Mouse (Mus musculus) forebrain, embryonic 11.5 days (tissue): ENCODE measurements around the gene Gm21616. TPM values are rescaled to one million over a fixed set of nuclear protein-coding genes. Genes with fewer than 3 reads are reported as not detected.
"Not testable (repeated sequence)": the region's sequence is repeated elsewhere in the genome, so short reads cannot be mapped to it uniquely, and the experiment has no call there.

ENCODE experiments used
- ATAC-seq: fragments of 200-750 bp; cut with Nextera tagmentation; replicated peaks from 2 replicates; pipeline ENCODE4 v1.8.0; 2017; ENCODE audit warnings: moderate TSS enrichment; ENCODE audit not compliant: low FRiP score
- DNase-seq: peaks from one replicate; pipeline ENCODE4 v3.0.0-alpha.2; 2017; ENCODE audit warnings: low spot score
- H3K27ac ChIP-seq: fragments of 300-500 bp; sonication (generic); 2 replicates; pipeline ENCODE4 v1.5.1; 2014; ENCODE audit warnings: low read depth, low read length
- H3K27me3 ChIP-seq: fragments of 300-500 bp; sonication (generic); 2 replicates; pipeline ENCODE4 v1.6.1; 2014; ENCODE audit warnings: mild to moderate bottlenecking, low read length, mixed read lengths; ENCODE audit not compliant: control insufficient read depth, insufficient read depth
- H3K36me3 ChIP-seq: fragments of 300-500 bp; sonication (generic); 2 replicates; pipeline ENCODE4 v1.6.1; 2014; ENCODE audit warnings: mild to moderate bottlenecking, low read length, moderate library complexity, mixed read lengths; ENCODE audit not compliant: control insufficient read depth, insufficient read depth
- H3K4me1 ChIP-seq: fragments of 300-500 bp; sonication (generic); replicated peaks from 2 replicates; pipeline ENCODE4 v1.6.1; 2014; ENCODE audit warnings: low read length, mixed read lengths; ENCODE audit not compliant: control insufficient read depth, insufficient read depth
- H3K4me2 ChIP-seq: fragments of 300-500 bp; sonication (generic); 2 replicates; pipeline ENCODE4 v1.6.1; 2014; ENCODE audit warnings: low read depth, mild to moderate bottlenecking, low read length, moderate library complexity, mixed read lengths; ENCODE audit not compliant: severe bottlenecking
- H3K4me3 ChIP-seq: fragments of 300-500 bp; sonication (generic); 2 replicates; pipeline ENCODE4 v1.5.1; 2014; ENCODE audit warnings: low read depth, low read length
- H3K9ac ChIP-seq: fragments of 300-500 bp; sonication (generic); 2 replicates; pipeline ENCODE4 v1.6.1; 2014; ENCODE audit warnings: low read length
- H3K9me3 ChIP-seq: fragments of 300-500 bp; sonication (generic); 2 replicates; pipeline ENCODE4 v1.6.1; 2016; ENCODE audit warnings: low read length, mixed read lengths; ENCODE audit not compliant: control insufficient read depth
- WGBS: fragments of 180-500 bp; shearing (Covaris S2); extraction: QIAGEN DNeasy Blood & Tissue Kit; methylation state at CpG from one replicate; pipeline ENCODE4 v1.1.7; 2014; 5-methylcytosine and 5-hydroxymethylcytosine counted together
- polyA plus RNA-seq: library from polyadenylated mRNA; unstranded; fragments of >200 nt; fragmentation: Nextera tagmentation; extraction: Ambion mirVana; gene quantifications from 2 replicates; pipeline ENCODE4 v1.2.1, GENCODE M21; 2014

The Gm21616 gene
- not detected in 2 replicates for polyA plus RNA-seq

DNA sequence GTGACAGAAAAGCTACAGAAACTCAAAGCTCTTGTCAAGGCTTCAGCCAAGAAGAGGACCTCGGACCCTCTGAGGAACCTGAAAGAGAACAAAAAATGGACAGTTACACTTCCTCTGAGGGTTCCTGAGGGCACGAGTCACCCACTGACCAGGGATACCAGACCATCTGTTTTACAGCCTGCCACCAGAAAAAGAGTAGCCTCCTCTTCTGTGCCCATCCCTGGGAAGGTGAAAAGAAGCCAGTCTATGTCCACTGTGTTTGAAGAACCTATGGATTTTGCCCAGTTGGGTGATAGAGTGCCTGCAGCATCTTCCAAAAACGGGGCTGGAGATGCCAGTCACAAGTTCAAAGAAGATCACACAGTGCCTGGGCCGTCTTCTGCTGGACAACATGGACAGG, at the start of gene Gm21616:
Gm21616 (plus strand) TSS at position 301 of the 400 bp plus-strand sequence.
- DNase-seq, H3K36me3 ChIP-seq, H3K9me3 ChIP-seq, ATAC-seq, H3K4me2 ChIP-seq, H3K9ac ChIP-seq, H3K4me3 ChIP-seq, H3K27me3 ChIP-seq, H3K4me1 ChIP-seq, H3K27ac ChIP-seq: not testable (repeated sequence)
- WGBS, result no CpG with 5 or more reads among the region's 4 CpGs
